Mouse (Mus musculus): Measurements from ENCODE around the gene Agap1. TPM values are rescaled to one million over a fixed set of nuclear protein-coding genes. Genes with fewer than 3 reads are reported as not detected.
A peak's percentile ranks its signal among the peaks of the same experiment; 100 is the strongest.

Agap1 gene
- polyA plus RNA-seq, 1 experiment from 2014 or later, result 49.8 TPM

GRCm38 (mm10) chr1:89541151-89541550 lies 86.5 kb downstream of the Agap1 start:
- H3K4me2 ChIP-seq, result no peak overlapping the region
- no peaks in the 10 kb centered on the region for H3K9me3 ChIP-seq
- H3K27me3 ChIP-seq, result no peaks in the 10 kb centered on the region
- peak overlapping the region; percentile 55 for H3K27ac ChIP-seq (replicated peaks)
- H3K4me3 ChIP-seq, result no peak overlapping the region
- peaks cover 50% of the 10 kb centered on the region for H3K4me1 ChIP-seq (replicated peaks)
- H3K36me3 ChIP-seq, result no peaks in the 10 kb centered on the region
- 39% methylated on average over 13 of the region's 13 CpGs for WGBS
- no peak overlapping the region for H3K9ac ChIP-seq
- peak; percentile 46 for ATAC-seq (ENCODE audit: low FRiP score, low read depth)

- WGBS, result 18% methylated on average over 6 of the region's 6 CpGs
- Histone ChIP-seq H3K9ac (no peak overlapping the region), H3K27me3 (no peaks in the 10 kb centered on the region), H3K4me3 (no peak overlapping the region), H3K9me3 (no peaks in the 10 kb centered on the region), H3K27ac (replicated peaks) (peak overlapping the region; percentile 12; the same call in 1 of the 2 replicates), H3K36me3 (no peaks in the 10 kb centered on the region), H3K4me1 (replicated peaks) (peaks cover 59% of the 10 kb centered on the region), H3K4me2 (no peak overlapping the region)
- 0 out of 2 replicates have a peak, but pooled peaks have one; percentile 10 for ATAC-seq (ENCODE audit: low FRiP score, low read depth)
Measured at GRCm38 (mm10) chr1:89542464-89542863, 87.9 kb downstream of the Agap1 start.

- Histone ChIP-seq H3K9ac (no peak overlapping the region), H3K4me2 (no peak overlapping the region), H3K36me3 (no peaks in the 10 kb centered on the region), H3K4me1 (replicated peaks) (peaks cover 64% of the 10 kb centered on the region), H3K27me3 (no peaks in the 10 kb centered on the region), H3K27ac (replicated peaks) (no peak overlapping the region), H3K9me3 (no peaks in the 10 kb centered on the region), H3K4me3 (no peak overlapping the region)
- WGBS, result 83% methylated on average over 6 of the region's 6 CpGs
- no peak for ATAC-seq (ENCODE audit: low FRiP score, low read depth)
Measured at GRCm38 (mm10) chr1:89543312-89543711, 88.7 kb downstream of the Agap1 start.

GRCm38 (mm10) chr1:89544094-89544493 lies 89.5 kb downstream of the Agap1 start:
- Histone ChIP-seq H3K36me3 (no peaks in the 10 kb centered on the region), H3K27ac (replicated peaks) (no peak overlapping the region), H3K4me1 (replicated peaks) (peaks cover 67% of the 10 kb centered on the region), H3K9me3 (no peaks in the 10 kb centered on the region), H3K4me3 (no peak overlapping the region), H3K27me3 (no peaks in the 10 kb centered on the region), H3K9ac (no peak overlapping the region), H3K4me2 (no peak overlapping the region)
- no peak for ATAC-seq (ENCODE audit: low FRiP score, low read depth)
- WGBS, result 92% methylated on average over 4 of the region's 4 CpGs

- no peak overlapping the region for H3K4me3 ChIP-seq
- no peak overlapping the region for H3K4me2 ChIP-seq
- WGBS, result 76% methylated on average over 4 of the region's 4 CpGs
- H3K27me3 ChIP-seq, result no peaks in the 10 kb centered on the region
- H3K9ac ChIP-seq, result no peak overlapping the region
- no peak overlapping the region for H3K27ac ChIP-seq (replicated peaks)
- ATAC-seq (ENCODE audit: low FRiP score, low read depth), result no peak
- H3K9me3 ChIP-seq, result no peaks in the 10 kb centered on the region
- H3K36me3 ChIP-seq, result no peaks in the 10 kb centered on the region
- H3K4me1 ChIP-seq (replicated peaks), result peaks cover 69% of the 10 kb centered on the region
Measured at GRCm38 (mm10) chr1:89545099-89545498, 90.5 kb downstream of the Agap1 start.

GRCm38 (mm10) chr1:89547525-89548504 lies 93.2 kb downstream of the Agap1 start:
- WGBS, result 32% methylated on average over 18 of the region's 18 CpGs
- H3K27me3 ChIP-seq, result no peaks in the 10 kb centered on the region
- ATAC-seq (ENCODE audit: low FRiP score, low read depth), result no peak
- H3K4me2 ChIP-seq, result no peak overlapping the region
- no peaks in the 10 kb centered on the region for H3K9me3 ChIP-seq
- H3K4me3 ChIP-seq, result no peak overlapping the region
- H3K27ac ChIP-seq (replicated peaks), result peak overlapping the region; percentile 36
- H3K9ac ChIP-seq, result no peak overlapping the region
- H3K36me3 ChIP-seq, result no peaks in the 10 kb centered on the region
- H3K4me1 ChIP-seq (replicated peaks), result peaks cover 56% of the 10 kb centered on the region

GRCm38 (mm10) chr1:89550061-89550869 lies 95.7 kb downstream of the Agap1 start:
- no peaks in the 10 kb centered on the region for H3K9me3 ChIP-seq
- H3K36me3 ChIP-seq, result no peaks in the 10 kb centered on the region
- H3K9ac ChIP-seq, result peak overlapping the region; percentile 31
- H3K27ac ChIP-seq (replicated peaks), result peak overlapping the region; percentile 71
- H3K27me3 ChIP-seq, result no peaks in the 10 kb centered on the region
- peak overlapping the region; percentile 49 for H3K4me2 ChIP-seq
- 10% methylated on average over 25 of the region's 25 CpGs for WGBS
- H3K4me3 ChIP-seq, result no peak overlapping the region
- peak; percentile 79 for ATAC-seq (ENCODE audit: low FRiP score, low read depth)
- peaks cover 50% of the 10 kb centered on the region for H3K4me1 ChIP-seq (replicated peaks)

GRCm38 (mm10) chr1:89552470-89552869 lies 97.9 kb downstream of the Agap1 start:
- 93% methylated on average over 1 of the region's 1 CpGs for WGBS
- no peak for ATAC-seq (ENCODE audit: low FRiP score, low read depth)
- no peak overlapping the region for H3K4me3 ChIP-seq
- no peak overlapping the region for H3K9ac ChIP-seq
- no peaks in the 10 kb centered on the region for H3K27me3 ChIP-seq
- H3K4me2 ChIP-seq, result no peak overlapping the region
- no peaks in the 10 kb centered on the region for H3K9me3 ChIP-seq
- H3K27ac ChIP-seq (replicated peaks), result no peak overlapping the region
- H3K36me3 ChIP-seq, result no peaks in the 10 kb centered on the region
- H3K4me1 ChIP-seq (replicated peaks), result peaks cover 44% of the 10 kb centered on the region

- Histone ChIP-seq H3K4me3 (no peak overlapping the region), H3K27ac (replicated peaks) (no peak overlapping the region), H3K9me3 (no peaks in the 10 kb centered on the region), H3K27me3 (no peaks in the 10 kb centered on the region), H3K4me1 (replicated peaks) (peaks cover 40% of the 10 kb centered on the region), H3K9ac (no peak overlapping the region), H3K36me3 (no peaks in the 10 kb centered on the region), H3K4me2 (no peak overlapping the region)
- 87% methylated on average over 3 of the region's 3 CpGs for WGBS
- ATAC-seq (ENCODE audit: low FRiP score, low read depth), result no peak
Measured at GRCm38 (mm10) chr1:89553791-89554190, 99.2 kb downstream of the Agap1 start.

GRCm38 (mm10) chr1:89554969-89555856 lies 100.6 kb downstream of the Agap1 start:
- Histone ChIP-seq H3K9me3 (no peaks in the 10 kb centered on the region), H3K4me2 (no peak overlapping the region), H3K27me3 (no peaks in the 10 kb centered on the region), H3K9ac (no peak overlapping the region), H3K4me3 (no peak overlapping the region), H3K27ac (replicated peaks) (no peak overlapping the region), H3K36me3 (no peaks in the 10 kb centered on the region), H3K4me1 (replicated peaks) (peaks cover 26% of the 10 kb centered on the region)
- 87% methylated on average over 18 of the region's 18 CpGs for WGBS
- ATAC-seq (ENCODE audit: low FRiP score, low read depth), result no peak

- 75% methylated on average over 7 of the region's 7 CpGs for WGBS
- no peak for ATAC-seq (ENCODE audit: low FRiP score, low read depth)
- H3K9me3 ChIP-seq, result no peaks in the 10 kb centered on the region
- H3K4me2 ChIP-seq, result no peak overlapping the region
- no peak overlapping the region for H3K4me3 ChIP-seq
- H3K9ac ChIP-seq, result no peak overlapping the region
- no peaks in the 10 kb centered on the region for H3K27me3 ChIP-seq
- H3K4me1 ChIP-seq (replicated peaks), result peaks cover 18% of the 10 kb centered on the region
- H3K27ac ChIP-seq (replicated peaks), result no peak overlapping the region
- no peaks in the 10 kb centered on the region for H3K36me3 ChIP-seq
Measured at GRCm38 (mm10) chr1:89556006-89556405, 101.4 kb downstream of the Agap1 start.

Measured in hindbrain, embryonic 15.5 days (tissue).